Mouse (Mus musculus) megakaryocyte, embryonic 14.5 days (primary cell): Measurements from ENCODE around the gene Noa1. TPM values are rescaled to one million over a fixed set of nuclear protein-coding genes. Genes with fewer than 3 reads are reported as not detected.

Experiments used
- H3K27me3 ChIP-seq: replicated peaks from 2 replicates; pipeline ENCODE3; 2012; ENCODE audit warnings: inconsistent platforms
- H3K36me3 ChIP-seq: replicated peaks from 2 replicates; pipeline ENCODE3; 2012; ENCODE audit warnings: low read length, inconsistent platforms, mixed read lengths
- H3K4me1 ChIP-seq: 2 replicates; pipeline ENCODE4 v1.6.1; 2012; ENCODE audit warnings: inconsistent platforms
- H3K4me3 ChIP-seq: replicated peaks from 2 replicates; pipeline ENCODE3; 2012; ENCODE audit warnings: moderate library complexity, mild to moderate bottlenecking, inconsistent platforms
- H3K9me3 ChIP-seq: 2 replicates; pipeline ENCODE4 v1.6.1; 2012; ENCODE audit warnings: inconsistent platforms
- FLI1 ChIP-seq: IDR thresholded peaks from 2 replicates; pipeline ENCODE4 v1.6.1; 2012; ENCODE audit warnings: low read length, inconsistent platforms, mixed read lengths
- GATA1 ChIP-seq: IDR thresholded peaks from 3 replicates; pipeline ENCODE4 v1.6.1; 2012; ENCODE audit warnings: mixed read lengths, low read length, inconsistent platforms, borderline replicate concordance
- polyA plus RNA-seq: library from polyadenylated mRNA; stranded (reverse); fragments of >175 nt; gene quantifications from 2 replicates; pipeline ENCODE4 v1.2.3, GENCODE M21; 2012; ENCODE audit warnings: low replicate concordance; ENCODE audit not compliant: insufficient read depth

Noa1 gene
- polyA plus RNA-seq, 1 experiment = 14.4 TPM

DNA sequence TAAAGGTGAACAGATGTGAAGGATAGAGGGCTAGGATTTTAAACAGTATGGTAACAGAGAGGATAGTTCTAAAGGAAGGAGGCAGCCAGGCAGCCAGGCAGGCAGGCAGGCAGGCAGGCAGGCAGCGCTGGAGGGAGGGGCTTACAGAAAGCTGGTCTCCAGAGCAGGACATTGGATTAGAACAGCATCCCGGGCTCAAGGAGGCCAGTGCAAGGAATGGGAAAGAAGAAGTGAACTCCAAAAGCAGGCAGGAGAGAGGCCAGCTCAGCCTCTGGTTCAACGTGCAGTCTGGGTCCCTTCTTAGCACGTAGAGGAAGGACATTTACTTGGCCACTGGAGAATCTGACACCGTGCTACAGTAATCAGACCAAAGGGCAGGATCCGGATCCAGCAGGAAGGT, 49.7 kb downstream of the Noa1 start:
- H3K4me1 ChIP-seq = peaks cover 11% of the 10 kb centered on the region
- no peak for TF ChIP-seq GATA1
- TF ChIP-seq FLI1 = no peak
- H3K4me3 ChIP-seq = no peak overlapping the region
- no peaks in the 10 kb centered on the region for H3K36me3 ChIP-seq
- H3K27me3 ChIP-seq = peaks cover 8% of the 10 kb centered on the region
- H3K9me3 ChIP-seq = no peaks in the 10 kb centered on the region

DNA sequence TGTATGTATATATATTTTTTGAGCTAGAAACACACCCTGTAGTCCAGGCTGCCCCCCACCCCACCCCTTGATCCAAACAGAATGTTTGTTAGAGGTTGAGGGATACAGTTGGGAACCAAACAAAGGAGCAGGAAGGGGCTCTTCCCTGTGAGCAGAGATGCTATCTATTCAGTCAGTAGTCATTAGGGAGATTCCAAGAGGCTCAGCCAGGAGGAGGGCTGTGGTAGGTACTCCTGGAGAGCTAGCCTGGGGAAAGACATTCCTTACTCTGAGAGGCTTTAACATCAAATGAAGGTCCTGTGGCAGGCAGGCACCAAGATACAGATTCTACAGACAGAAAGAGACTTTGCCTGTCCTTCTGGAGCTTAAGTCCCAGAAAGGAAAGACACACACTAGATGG, 50.6 kb downstream of the Noa1 start:
- H3K4me1 ChIP-seq = peaks cover 8% of the 10 kb centered on the region
- H3K36me3 ChIP-seq = no peaks in the 10 kb centered on the region
- no peak overlapping the region for H3K4me3 ChIP-seq
- no peak for TF ChIP-seq FLI1
- TF ChIP-seq GATA1 = no peak
- no peaks in the 10 kb centered on the region for H3K9me3 ChIP-seq
- H3K27me3 ChIP-seq = peaks cover 8% of the 10 kb centered on the region

DNA sequence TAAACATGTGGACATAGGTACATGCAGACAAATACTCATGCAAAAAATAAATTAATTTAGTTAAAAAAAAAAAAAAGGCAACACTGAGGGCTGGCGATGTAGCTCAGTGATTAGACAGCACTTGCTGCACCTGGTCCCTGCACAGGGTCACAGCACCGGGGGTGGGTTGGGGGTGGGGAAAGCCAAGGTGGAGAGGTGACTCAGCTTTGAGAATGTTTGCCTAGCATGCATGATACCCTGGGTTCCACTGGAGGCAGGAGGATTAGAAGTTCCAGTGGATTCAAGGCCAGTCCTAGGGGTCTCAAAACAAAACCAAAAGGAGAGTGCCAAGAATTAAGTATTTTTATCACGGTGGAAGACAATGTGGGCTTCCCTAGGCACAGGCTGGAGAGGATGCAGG, 52.3 kb downstream of the Noa1 start:
- no peaks in the 10 kb centered on the region for H3K9me3 ChIP-seq
- H3K36me3 ChIP-seq = no peaks in the 10 kb centered on the region
- peaks cover 9% of the 10 kb centered on the region for H3K4me1 ChIP-seq
- peaks cover 8% of the 10 kb centered on the region for H3K27me3 ChIP-seq
- TF ChIP-seq GATA1 = no peak
- TF ChIP-seq FLI1 = no peak
- no peak overlapping the region for H3K4me3 ChIP-seq

DNA sequence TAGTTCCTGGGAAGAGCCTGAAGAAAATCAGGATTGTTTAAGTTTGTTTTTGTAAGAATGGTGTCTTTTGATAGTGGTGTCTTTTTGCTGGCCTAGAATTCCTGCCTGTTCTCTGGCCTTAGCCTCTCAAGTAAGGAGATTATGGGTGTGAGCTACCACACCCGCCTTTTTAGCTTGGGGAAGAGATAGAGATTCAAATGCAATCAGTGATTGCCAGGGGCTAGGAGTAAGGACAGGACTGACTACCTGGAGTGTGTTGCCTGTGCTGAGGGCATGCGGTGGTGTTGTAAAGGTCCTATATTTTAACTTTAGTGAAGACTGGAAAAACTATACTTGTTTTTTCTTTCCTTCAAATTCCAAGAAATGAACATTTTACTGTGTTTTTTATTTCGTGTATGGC, 55.5 kb downstream of the Noa1 start:
- TF ChIP-seq GATA1 (no peak), FLI1 (no peak)
- no peaks in the 10 kb centered on the region for H3K9me3 ChIP-seq
- peaks cover 1% of the 10 kb centered on the region for H3K27me3 ChIP-seq
- peaks cover 22% of the 10 kb centered on the region for H3K4me1 ChIP-seq
- no peaks in the 10 kb centered on the region for H3K36me3 ChIP-seq
- no peak overlapping the region for H3K4me3 ChIP-seq

DNA sequence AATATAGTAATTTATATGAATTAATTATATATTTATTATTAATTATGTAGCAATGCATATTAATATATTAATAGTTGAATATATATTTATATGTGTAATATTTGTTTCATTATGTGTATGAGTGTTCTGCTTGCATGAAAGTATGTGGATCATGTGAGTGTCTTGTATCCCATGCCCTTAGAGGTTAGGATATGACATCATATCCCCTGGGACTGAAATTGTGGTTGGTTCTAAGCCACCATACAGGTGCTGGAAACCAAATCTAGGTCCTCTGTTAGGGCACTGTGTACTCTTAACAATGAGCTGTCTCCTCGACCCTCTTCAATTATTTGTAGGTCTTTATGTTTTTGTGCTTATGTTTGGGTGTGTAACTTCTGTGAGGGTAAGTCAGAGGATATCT, 56.7 kb downstream of the Noa1 start:
- TF ChIP-seq FLI1 (no peak), GATA1 (no peak)
- Histone ChIP-seq H3K27me3 (no peaks in the 10 kb centered on the region), H3K9me3 (no peaks in the 10 kb centered on the region), H3K36me3 (no peaks in the 10 kb centered on the region), H3K4me1 (peaks cover 23% of the 10 kb centered on the region), H3K4me3 (no peak overlapping the region)

DNA sequence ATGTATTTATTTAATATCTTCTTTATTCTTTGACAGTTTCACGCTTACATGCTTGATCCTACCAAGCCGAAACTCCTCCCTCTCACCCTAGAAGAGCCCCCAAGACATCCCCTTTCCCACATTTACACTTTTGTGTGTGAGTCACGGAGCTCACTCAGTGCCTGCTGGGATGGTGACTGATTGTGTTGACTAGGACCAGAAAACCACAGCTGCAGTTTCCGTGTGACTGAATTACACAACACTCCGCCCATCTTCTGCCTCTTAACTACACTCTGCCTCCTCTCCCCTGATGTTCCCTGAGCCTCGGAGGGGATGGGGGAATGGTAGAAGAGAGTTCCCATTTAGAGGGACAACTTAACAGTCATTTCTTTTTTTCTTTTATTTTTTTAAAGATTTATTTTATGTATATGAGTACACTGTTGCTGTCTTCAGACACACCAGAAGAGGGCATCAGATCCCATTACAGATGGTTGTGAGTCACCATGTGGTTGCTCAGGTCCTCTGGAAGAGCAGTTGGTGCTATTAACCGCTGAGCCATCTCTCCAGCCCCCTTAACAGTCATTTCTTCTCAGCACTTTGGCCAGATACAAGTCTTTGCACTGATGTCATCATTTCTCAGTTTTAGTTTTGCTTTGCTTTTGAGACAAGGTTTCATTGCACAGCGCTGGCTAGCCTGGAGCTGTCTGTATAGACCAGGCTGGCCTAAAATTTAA, 57.6 kb downstream of the Noa1 start:
- H3K27me3 ChIP-seq = no peaks in the 10 kb centered on the region
- peak overlapping the region; percentile 35 for H3K4me3 ChIP-seq
- no peak for TF ChIP-seq GATA1
- TF ChIP-seq FLI1 = no peak
- H3K36me3 ChIP-seq = no peaks in the 10 kb centered on the region
- H3K9me3 ChIP-seq = no peaks in the 10 kb centered on the region
- H3K4me1 ChIP-seq = peaks cover 23% of the 10 kb centered on the region

DNA sequence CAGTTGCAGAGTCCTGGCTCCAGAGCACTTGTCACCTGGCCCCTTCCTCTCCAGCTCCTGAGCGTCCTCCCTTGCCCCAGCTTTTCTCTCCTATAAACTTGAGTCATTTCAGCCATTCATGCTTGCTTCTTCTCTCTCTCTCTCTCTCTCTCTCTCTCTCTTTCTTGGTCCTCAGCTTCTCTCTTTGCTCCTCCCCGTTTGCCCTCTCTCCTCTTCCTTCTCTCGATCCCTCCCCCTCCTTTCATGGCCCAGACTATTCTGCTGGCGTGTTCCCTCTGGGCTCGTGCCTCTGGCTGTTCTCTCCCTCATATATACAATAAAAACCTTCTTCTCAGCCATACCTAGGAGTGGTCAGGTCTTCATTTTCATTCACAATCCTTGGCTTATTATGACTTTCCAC, 58.2 kb downstream of the Noa1 start:
- Histone ChIP-seq H3K4me1 (peaks cover 23% of the 10 kb centered on the region), H3K9me3 (no peaks in the 10 kb centered on the region), H3K36me3 (no peaks in the 10 kb centered on the region), H3K4me3 (no peak overlapping the region), H3K27me3 (no peaks in the 10 kb centered on the region)
- TF ChIP-seq GATA1 (no peak), FLI1 (no peak)

DNA sequence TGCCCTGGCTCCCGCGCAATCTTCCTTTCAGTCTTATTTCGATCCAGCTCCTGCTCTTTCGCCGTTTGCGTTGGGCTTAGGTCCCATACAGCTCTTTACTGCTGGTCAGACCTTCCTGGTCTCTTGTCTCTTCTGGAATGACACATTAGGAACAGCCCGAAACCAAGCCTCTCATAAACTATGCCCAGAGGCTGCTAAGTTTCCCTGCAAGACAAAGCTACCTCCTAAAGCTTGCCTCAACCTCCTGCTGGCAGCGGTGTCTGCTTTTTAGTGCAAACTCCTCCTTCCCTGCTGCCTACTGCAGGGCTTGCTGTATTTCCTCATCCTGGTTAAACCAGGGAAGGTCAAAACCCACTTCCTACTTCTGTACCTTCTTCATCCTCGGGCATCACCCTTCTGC, 59.8 kb downstream of the Noa1 start:
- Histone ChIP-seq H3K4me3 (no peak overlapping the region), H3K27me3 (no peaks in the 10 kb centered on the region), H3K4me1 (peaks cover 36% of the 10 kb centered on the region), H3K9me3 (no peaks in the 10 kb centered on the region), H3K36me3 (no peaks in the 10 kb centered on the region)
- TF ChIP-seq GATA1 = no peak
- TF ChIP-seq FLI1 = no peak

DNA sequence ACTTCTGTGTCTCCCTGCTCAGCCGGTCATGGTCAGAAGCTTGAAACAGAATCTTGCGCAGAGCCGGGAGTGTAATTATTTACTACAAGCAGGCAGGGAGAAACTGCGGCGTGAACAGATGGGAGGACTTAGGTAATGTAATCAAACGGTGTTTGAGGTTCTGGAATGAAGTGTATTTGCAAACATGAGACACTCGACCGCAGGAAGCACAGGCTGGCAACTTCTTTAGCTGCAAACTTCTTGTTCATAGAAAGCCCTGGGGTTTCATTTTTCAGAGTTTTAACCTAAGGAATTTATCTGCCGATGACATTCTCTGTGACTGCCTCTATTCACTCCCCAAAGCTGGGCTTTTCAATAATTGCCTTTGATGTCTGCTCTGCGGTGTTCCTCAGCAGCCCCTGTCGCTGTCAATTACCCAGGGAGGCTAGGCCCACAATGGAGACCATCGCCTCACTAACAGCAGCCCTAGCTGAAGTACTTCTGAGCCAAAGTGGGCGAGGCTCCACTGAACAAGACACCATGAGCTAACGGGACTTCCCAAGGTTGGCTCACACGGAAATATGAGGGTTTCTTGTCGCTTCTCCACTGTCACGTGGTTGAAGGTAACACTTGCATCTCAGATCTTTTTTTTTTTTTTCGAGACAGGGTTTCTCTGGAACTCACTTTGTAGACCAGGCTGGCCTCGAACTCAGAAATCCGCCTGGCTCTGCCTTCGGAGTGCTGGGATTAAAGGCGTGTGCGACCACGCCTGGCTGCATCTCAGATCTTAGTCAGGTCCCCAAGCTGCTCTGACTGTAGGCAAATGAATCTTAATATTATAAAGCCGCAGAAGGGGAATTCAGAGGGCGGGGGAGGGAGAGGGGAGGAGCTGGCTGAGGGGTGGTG, 63.9 kb downstream of the Noa1 start:
- Histone ChIP-seq H3K27me3 (peaks cover 2% of the 10 kb centered on the region), H3K4me1 (peaks cover 25% of the 10 kb centered on the region), H3K36me3 (no peaks in the 10 kb centered on the region), H3K4me3 (peak overlapping the region; percentile 89), H3K9me3 (no peaks in the 10 kb centered on the region)
- TF ChIP-seq FLI1 (no peak), GATA1 (no peak)

DNA sequence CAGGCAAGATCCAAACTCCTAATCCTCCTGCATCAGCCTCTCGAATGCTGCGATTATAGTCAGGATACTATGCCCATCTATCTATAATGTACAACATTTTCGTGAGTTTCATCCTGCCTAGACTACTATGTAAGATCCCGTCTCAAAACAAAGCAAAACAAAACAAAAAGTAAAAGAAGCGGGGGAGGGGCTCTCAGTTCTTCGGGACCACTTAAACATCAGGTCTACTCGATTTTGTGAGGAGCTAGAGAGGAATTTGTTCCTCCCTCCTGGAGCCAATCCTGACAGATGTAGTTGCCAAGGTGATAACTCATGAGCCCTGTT, 64.5 kb downstream of the Noa1 start:
- H3K4me3 ChIP-seq = peak overlapping the region; percentile 89
- H3K27me3 ChIP-seq = peaks cover 2% of the 10 kb centered on the region
- no peak for TF ChIP-seq GATA1
- no peak for TF ChIP-seq FLI1
- no peaks in the 10 kb centered on the region for H3K36me3 ChIP-seq
- peaks cover 25% of the 10 kb centered on the region for H3K4me1 ChIP-seq
- H3K9me3 ChIP-seq = no peaks in the 10 kb centered on the region
